Mouse (Mus musculus) heart, embryonic 14.5 days (tissue): ENCODE data around the gene Mta3. TPM values are rescaled to one million over a fixed set of nuclear protein-coding genes. Genes with fewer than 3 reads are reported as not detected.

ENCODE experiments used
- ATAC-seq: fragments of 200-750 bp; cut with Nextera tagmentation; 2 replicates; pipeline ENCODE4 v1.8.0; 2017; ENCODE audit warnings: low read depth, moderate TSS enrichment; ENCODE audit not compliant: insufficient number of reproducible peaks, insufficient read depth, low FRiP score
- H3K27ac ChIP-seq, 2 experiments: fragments of 200-500 bp in 1 of 2; fragments of 300-500 bp in 1 of 2; sonication (generic) in 1 of 2; replicated peaks in 1 of 2; 2 replicates each; pipeline ENCODE4 v1.5.1; 2012 to 2014; ENCODE audit warnings: low read depth in 2 of 2, low read length in 2 of 2, control low read depth in 1 of 2, mild to moderate bottlenecking in 1 of 2, mixed read lengths in 1 of 2; ENCODE audit not compliant: control insufficient read depth in 1 of 2, insufficient read depth in 1 of 2
- H3K27me3 ChIP-seq: fragments of 300-500 bp; sonication (generic); 2 replicates; pipeline ENCODE4 v1.6.1; 2014; ENCODE audit warnings: mild to moderate bottlenecking, low read length, control low read depth; ENCODE audit not compliant: control insufficient read depth, insufficient read depth
- H3K36me3 ChIP-seq: fragments of 300-500 bp; sonication (generic); 2 replicates; pipeline ENCODE4 v1.6.1; 2014; ENCODE audit warnings: mild to moderate bottlenecking, control low read depth, low read length, mixed read lengths; ENCODE audit not compliant: control insufficient read depth, insufficient read depth
- H3K4me1 ChIP-seq, 2 experiments: fragments of 200-500 bp in 1 of 2; fragments of 300-500 bp in 1 of 2; sonication (generic) in 1 of 2; 2 replicates each; pipeline ENCODE4 v1.6.1; 2012 to 2014; ENCODE audit warnings: low read length in 2 of 2, control low read depth in 1 of 2, mixed read lengths in 1 of 2; ENCODE audit not compliant: control insufficient read depth in 2 of 2, insufficient read depth in 2 of 2
- H3K4me2 ChIP-seq: fragments of 300-500 bp; sonication (generic); 2 replicates; pipeline ENCODE4 v1.6.1; 2014; ENCODE audit warnings: mild to moderate bottlenecking, low read length
- H3K4me3 ChIP-seq, 2 experiments: fragments of 200-500 bp in 1 of 2; fragments of 300-500 bp in 1 of 2; sonication (generic) in 1 of 2; 2 replicates each; pipeline ENCODE4 v1.5.1; 2012 to 2014; ENCODE audit warnings: low read length in 2 of 2, mild to moderate bottlenecking in 2 of 2, control low read depth in 1 of 2, low read depth in 1 of 2, moderate library complexity in 1 of 2; ENCODE audit not compliant: control insufficient read depth in 1 of 2, insufficient read depth in 1 of 2
- H3K9ac ChIP-seq: fragments of 300-500 bp; sonication (generic); 2 replicates; pipeline ENCODE4 v1.6.1; 2014; ENCODE audit warnings: mild to moderate bottlenecking, low read length
- H3K9me3 ChIP-seq: fragments of 300-500 bp; sonication (generic); 2 replicates; pipeline ENCODE4 v1.6.1; 2016; ENCODE audit warnings: low read length, control low read depth; ENCODE audit not compliant: control insufficient read depth
- WGBS: fragments of 180-500 bp; shearing (Covaris S2); extraction: QIAGEN DNeasy Blood & Tissue Kit; methylation state at CpG from one replicate; pipeline ENCODE4 v1.1.7; 2014; 5-methylcytosine and 5-hydroxymethylcytosine counted together
- polyA plus RNA-seq: library from polyadenylated mRNA; unstranded; fragments of >200 nt; fragmentation: Nextera tagmentation; extraction: Ambion mirVana; gene quantifications from 2 replicates; pipeline ENCODE4 v1.2.1, GENCODE M21; 2014

The Mta3 gene
- polyA plus RNA-seq, 1 experiment from 2014 or later = 37.0 TPM

GRCm38 (mm10) chr17:83777462-83778051 is 71.6 kb downstream of the Mta3 start:
- 83% methylated on average over 9 of the region's 9 CpGs for WGBS

GRCm38 (mm10) chr17:83780228-83780627 is 74.3 kb downstream of the Mta3 start:
- peaks cover 30% of the 10 kb centered on the region; the same call in 1 of the 2 replicates for H3K36me3 ChIP-seq
- no peak overlapping the region for H3K9ac ChIP-seq
- H3K9me3 ChIP-seq = no peaks in the 10 kb centered on the region
- no peak overlapping the region for H3K27ac ChIP-seq
- no peak overlapping the region for H3K4me2 ChIP-seq
- no peaks in the 10 kb centered on the region for H3K27me3 ChIP-seq
- 77% methylated on average over 5 of the region's 5 CpGs for WGBS
- no peaks in the 10 kb centered on the region for H3K4me1 ChIP-seq
- no peak for ATAC-seq
- no peak overlapping the region for H3K4me3 ChIP-seq

More at GRCm38 (mm10) chr17:83777462-83778051, 71.6 kb downstream of the Mta3 start:
- no peaks in the 10 kb centered on the region for H3K4me1 ChIP-seq
- H3K27ac ChIP-seq = no peak overlapping the region
- no peak overlapping the region for H3K4me3 ChIP-seq
- H3K9me3 ChIP-seq = no peaks in the 10 kb centered on the region
- H3K9ac ChIP-seq = no peak overlapping the region
- ATAC-seq = no peak
- no peaks in the 10 kb centered on the region for H3K27me3 ChIP-seq
- H3K36me3 ChIP-seq = peaks cover 18% of the 10 kb centered on the region; the same call in 1 of the 2 replicates
- H3K4me2 ChIP-seq = no peak overlapping the region

- no peak overlapping the region for H3K9ac ChIP-seq
- H3K9me3 ChIP-seq = no peaks in the 10 kb centered on the region
- WGBS = 53% methylated on average over 5 of the region's 5 CpGs
- H3K4me2 ChIP-seq = no peak overlapping the region
- no peak overlapping the region for H3K4me3 ChIP-seq
- H3K27me3 ChIP-seq = no peaks in the 10 kb centered on the region
- no peaks in the 10 kb centered on the region for H3K4me1 ChIP-seq
- H3K36me3 ChIP-seq = peaks cover 32% of the 10 kb centered on the region
- no peak for ATAC-seq
- no peak overlapping the region for H3K27ac ChIP-seq
Observed at GRCm38 (mm10) chr17:83782740-83783139, 76.8 kb downstream of the Mta3 start.

- Histone ChIP-seq H3K36me3 (peaks cover 44% of the 10 kb centered on the region), H3K4me1 (no peaks in the 10 kb centered on the region), H3K4me2 (no peak overlapping the region), H3K27me3 (no peaks in the 10 kb centered on the region), H3K27ac (no peak overlapping the region), H3K4me3 (no peak overlapping the region), H3K9ac (no peak overlapping the region), H3K9me3 (no peaks in the 10 kb centered on the region)
- ATAC-seq = no peak
- 93% methylated on average over 6 of the region's 6 CpGs for WGBS
Observed at GRCm38 (mm10) chr17:83786418-83786817, 80.5 kb downstream of the Mta3 start.

GRCm38 (mm10) chr17:83790158-83790557 is 84.2 kb downstream of the Mta3 start:
- Histone ChIP-seq H3K36me3 (peaks cover 38% of the 10 kb centered on the region), H3K4me1 (peaks cover 2 to 8% of the 10 kb centered on the region in 2 experiments; a peak in 3 of 4 replicates), H3K27me3 (no peaks in the 10 kb centered on the region), H3K9ac (no peak overlapping the region), H3K27ac (no peak overlapping the region), H3K9me3 (no peaks in the 10 kb centered on the region), H3K4me3 (no peak overlapping the region), H3K4me2 (no peak overlapping the region)
- WGBS = 90% methylated on average over 5 of the region's 5 CpGs
- no peak for ATAC-seq

GRCm38 (mm10) chr17:83792388-83792787 is 86.4 kb downstream of the Mta3 start:
- 87% methylated on average over 23 of the region's 23 CpGs for WGBS
- Histone ChIP-seq H3K4me1 (peaks cover 2 to 9% of the 10 kb centered on the region in 2 experiments; a peak in 3 of 4 replicates), H3K9ac (no peak overlapping the region), H3K27ac (no peak overlapping the region), H3K27me3 (no peaks in the 10 kb centered on the region), H3K9me3 (no peaks in the 10 kb centered on the region), H3K4me3 (no peak overlapping the region), H3K4me2 (no peak overlapping the region), H3K36me3 (peaks cover 29% of the 10 kb centered on the region)
- ATAC-seq = no peak

- H3K4me3 ChIP-seq = no peak overlapping the region
- H3K4me1 ChIP-seq = peaks cover 2 to 9% of the 10 kb centered on the region in 2 experiments; a peak in 3 of 4 replicates
- peaks cover 21% of the 10 kb centered on the region for H3K36me3 ChIP-seq
- 81% methylated on average over 17 of the region's 17 CpGs for WGBS
- no peak overlapping the region for H3K27ac ChIP-seq
- H3K4me2 ChIP-seq = no peak overlapping the region
- no peaks in the 10 kb centered on the region for H3K27me3 ChIP-seq
- no peaks in the 10 kb centered on the region for H3K9me3 ChIP-seq
- no peak overlapping the region for H3K9ac ChIP-seq
- ATAC-seq = no peak
Observed at GRCm38 (mm10) chr17:83795121-83795520, 89.2 kb downstream of the Mta3 start.
